Mouse (Mus musculus): ENCODE data around the gene Hp1bp3. TPM values are rescaled to one million over a fixed set of nuclear protein-coding genes. Genes with fewer than 3 reads are reported as not detected.

Hp1bp3 gene
- total RNA-seq, 2 experiments from 2014 or later = 49.4 to 49.6 TPM

DNA sequence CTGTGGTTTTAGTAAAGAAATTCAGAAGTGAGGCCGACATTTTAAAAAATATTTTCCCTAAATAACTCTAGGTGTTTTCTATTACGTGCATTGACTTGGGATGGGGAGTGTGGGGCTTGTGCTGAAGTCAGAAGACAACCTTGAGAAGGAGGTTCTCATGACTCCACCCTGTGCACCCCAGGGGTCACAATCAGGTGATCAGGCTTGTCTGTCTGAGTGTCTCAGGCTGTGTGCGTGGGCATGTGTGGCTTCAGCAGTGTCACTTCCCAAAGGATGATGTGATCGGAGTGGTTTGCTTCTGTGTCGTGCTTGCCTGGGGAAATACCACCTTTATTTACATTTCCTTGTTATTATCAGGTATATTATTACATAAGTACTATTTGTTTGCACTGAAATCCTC is 3.2 kb downstream of the Hp1bp3 start:
- intact Hi-C loops (cut with DNase I; ENCODE audit: low total_unique reads) = no loop called here

DNA sequence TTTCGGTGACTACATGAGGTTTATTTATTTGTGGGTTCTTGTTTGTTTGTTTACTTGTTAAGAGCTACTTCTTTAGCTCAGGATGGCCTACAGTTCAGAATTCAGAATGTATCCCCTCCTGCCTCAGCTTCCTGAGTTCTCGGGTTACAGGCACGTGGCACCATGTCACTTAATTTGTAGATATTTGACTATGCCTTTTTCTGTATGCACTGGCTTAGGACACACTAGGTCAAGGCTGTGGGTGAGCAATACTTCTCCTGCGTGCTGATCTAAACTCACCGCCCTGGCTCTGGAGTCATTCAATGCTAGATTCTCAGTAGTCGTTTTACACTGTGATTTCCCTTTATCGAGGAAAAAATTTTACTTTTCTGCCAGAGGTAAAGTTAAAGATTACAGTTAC is 4.7 kb downstream of the Hp1bp3 start:
- DNase-seq = no peak
- intact Hi-C loops (cut with DNase I; ENCODE audit: low total_unique reads) = no loop called here

More for the DNA sequence above, 3.2 kb downstream of the Hp1bp3 start:
- DNase-seq = no peak

DNA sequence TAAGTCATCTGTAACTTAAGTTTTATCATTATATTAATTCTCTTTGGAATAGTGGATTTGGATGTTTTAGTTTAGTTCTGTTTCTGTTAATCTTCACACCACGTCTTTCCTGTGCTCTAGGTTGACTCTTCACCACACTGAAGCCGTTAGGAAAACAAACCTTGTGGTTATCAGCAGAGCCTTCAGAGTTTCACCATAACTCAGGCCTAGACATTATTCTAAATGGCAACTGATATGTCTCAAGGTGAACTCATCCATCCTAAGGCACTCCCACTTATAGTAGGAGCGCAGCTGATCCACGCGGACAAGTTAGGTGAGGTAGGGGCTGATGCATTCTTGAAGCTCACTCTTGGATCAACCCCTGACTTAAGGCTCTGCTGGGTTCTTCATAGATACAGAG is 5.3 kb downstream of the Hp1bp3 start:
- intact Hi-C loops (cut with DNase I; ENCODE audit: low total_unique reads) = no loop called here
- DNase-seq = no peak

DNA sequence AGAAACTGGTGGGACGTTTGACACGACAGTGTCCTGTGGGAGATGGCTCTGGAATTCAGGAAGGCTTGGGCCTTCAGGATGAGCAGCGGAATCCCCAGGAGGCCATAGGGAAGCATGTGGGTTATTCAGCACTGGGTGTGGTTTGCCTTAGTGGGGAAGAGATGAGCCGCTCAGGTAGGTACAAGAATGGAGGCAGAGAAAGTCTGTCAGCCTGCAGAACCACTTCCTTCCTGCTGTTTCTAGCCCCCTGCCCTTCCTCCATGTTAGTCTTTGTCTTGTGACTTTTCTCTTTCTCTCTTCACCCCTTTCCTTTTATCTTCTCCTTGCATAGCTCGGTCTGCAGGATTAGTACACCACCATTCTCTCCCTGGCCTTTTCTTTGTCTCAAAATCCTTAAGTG is 6.3 kb downstream of the Hp1bp3 start:
- intact Hi-C loops (cut with DNase I; ENCODE audit: low total_unique reads) = no loop called here
- DNase-seq = no peak

DNA sequence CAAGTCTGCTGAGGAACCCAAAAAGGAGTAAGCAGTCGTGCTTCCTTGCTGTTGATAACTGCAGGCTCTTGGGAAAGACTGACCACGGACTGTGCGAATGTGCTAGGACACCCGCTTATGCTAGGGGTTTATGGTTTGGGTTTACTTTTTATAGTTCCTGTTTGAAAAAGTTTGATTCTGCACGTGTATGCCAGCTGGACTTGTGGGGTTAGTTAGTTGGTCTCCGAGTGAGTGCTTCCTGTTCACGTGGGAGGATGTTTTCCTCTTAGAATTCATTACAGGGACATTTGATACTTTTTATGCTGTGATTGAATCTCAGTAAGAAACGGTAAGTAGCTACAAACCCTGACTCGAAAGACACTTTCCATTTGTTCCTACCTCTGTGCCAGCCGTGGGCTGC is 7.5 kb downstream of the Hp1bp3 start:
- DNase-seq = no peak
- intact Hi-C loops (cut with DNase I; ENCODE audit: low total_unique reads) = no loop called here

- DNase-seq = no peak
- intact Hi-C loops (cut with DNase I; ENCODE audit: low total_unique reads) = no loop called here
Measured at GRCm38 (mm10) chr4:138246756-138247665, 30.9 kb downstream of the Hp1bp3 start.

DNA sequence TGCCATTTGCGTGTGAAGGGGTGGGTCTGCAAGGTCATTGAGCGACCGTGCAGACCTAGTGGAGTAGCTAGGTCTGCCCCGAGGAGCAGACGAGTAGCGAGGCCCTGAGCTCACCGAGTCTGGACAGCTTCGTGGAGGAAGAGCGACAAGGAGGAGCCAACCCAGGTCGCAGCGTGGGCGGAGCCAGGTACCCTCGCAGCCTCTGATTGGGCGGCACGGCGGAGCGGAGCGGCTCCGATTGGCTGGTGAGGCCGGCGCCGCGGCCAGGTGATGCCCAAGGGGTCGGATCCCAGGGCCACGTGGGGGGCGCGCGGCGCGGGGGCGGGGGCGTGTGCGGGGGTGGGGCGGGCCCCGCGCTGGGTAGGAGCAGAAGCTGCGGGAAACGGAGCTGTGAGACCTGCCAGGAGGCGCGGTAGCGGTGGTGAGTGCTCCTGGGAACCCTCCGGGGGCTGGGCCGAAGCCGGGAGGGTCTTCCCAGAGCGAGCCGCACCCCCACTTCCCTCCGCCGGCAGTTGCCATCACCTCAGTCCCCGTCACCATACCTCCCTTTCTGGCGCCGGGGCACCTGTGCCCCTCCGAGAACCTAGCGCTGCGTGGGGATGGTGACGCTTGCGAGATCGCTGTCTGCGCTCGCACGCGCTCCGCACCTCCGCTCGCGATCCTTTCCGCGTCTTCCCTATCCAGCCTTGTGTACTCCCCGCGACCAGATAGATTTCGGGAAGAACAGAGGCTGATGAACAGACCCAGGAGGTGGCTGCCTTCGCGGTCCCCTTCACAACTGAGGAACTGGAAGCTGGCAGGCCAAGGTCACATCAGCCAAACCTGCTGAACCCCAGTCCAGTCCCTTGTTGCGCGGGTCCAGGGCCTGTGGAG is 34.2 kb downstream of the Hp1bp3 start, which contains the start of the genes Sh2d5 and Kif17:
Sh2d5 (plus strand) TSS at position 316 of the 873 bp plus-strand sequence.
Kif17 (plus strand) TSS at position 348 of the 873 bp plus-strand sequence.
- DNase-seq = peak; percentile 46
- intact Hi-C loops (cut with DNase I; ENCODE audit: low total_unique reads) = no loop called here

- intact Hi-C loops (cut with DNase I; ENCODE audit: low total_unique reads) = no loop called here
- DNase-seq = no peak
Measured at GRCm38 (mm10) chr4:138251819-138252218, 35.7 kb downstream of the Hp1bp3 start.

GRCm38 (mm10) chr4:138252231-138252630 is 36.1 kb downstream of the Hp1bp3 start:
- DNase-seq = no peak
- intact Hi-C loops (cut with DNase I; ENCODE audit: low total_unique reads) = no loop called here

GRCm38 (mm10) chr4:138257116-138257687 is 41.1 kb downstream of the Hp1bp3 start:
- no peak for DNase-seq
- intact Hi-C loops (cut with DNase I; ENCODE audit: low total_unique reads) = no loop called here

GRCm38 (mm10) chr4:138258663-138259062 is 42.6 kb downstream of the Hp1bp3 start:
- intact Hi-C loops (cut with DNase I; ENCODE audit: low total_unique reads) = no loop called here
- DNase-seq = no peak

GRCm38 (mm10) chr4:138259482-138259881 is 43.4 kb downstream of the Hp1bp3 start:
- intact Hi-C loops (cut with DNase I; ENCODE audit: low total_unique reads) = no loop called here
- DNase-seq = peak; percentile 4

DNA sequence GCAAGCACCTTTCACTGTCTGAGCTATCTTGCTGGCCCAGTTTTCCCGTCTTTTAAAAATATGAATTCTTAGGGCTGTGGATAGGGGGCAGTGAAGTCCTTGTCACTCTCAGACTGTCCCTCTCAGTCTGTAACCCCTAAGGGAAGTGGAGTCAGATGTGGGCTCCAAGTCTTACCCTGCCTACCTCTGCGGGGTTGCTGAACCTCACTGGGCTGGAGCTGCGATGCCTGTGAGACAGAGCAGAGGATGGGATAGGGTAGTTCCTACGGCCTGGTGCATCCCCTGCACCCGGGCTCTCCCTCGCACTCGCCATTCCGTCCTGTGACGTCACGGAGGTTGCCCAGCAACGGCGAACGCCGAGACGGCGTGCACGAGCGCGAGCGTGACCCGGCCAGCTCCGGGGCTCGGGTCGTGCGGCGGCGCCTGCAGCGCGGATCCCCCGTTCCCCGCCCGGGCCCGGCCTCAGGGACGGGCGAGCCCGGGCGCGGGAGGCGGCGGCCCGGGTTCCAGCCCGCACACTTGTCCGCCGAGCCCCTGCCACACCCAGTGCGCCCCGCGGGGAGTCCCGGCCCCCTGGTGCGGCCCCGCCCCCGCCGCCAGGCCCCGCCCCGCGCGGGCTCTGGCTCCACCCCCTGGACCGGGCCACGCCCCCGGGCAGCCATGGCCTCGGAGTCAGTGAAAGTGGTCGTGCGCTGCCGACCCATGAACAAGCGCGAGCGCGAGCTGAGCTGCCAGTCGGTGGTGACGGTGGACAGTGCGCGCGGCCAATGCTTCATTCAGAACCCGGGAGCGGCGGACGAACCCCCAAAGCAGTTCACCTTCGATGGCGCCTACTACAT is 46.0 kb downstream of the Hp1bp3 start:
- intact Hi-C loops (cut with DNase I; ENCODE audit: low total_unique reads) = no loop called here
- DNase-seq = peak; percentile 86

GRCm38 (mm10) chr4:138267869-138268268 is 51.8 kb downstream of the Hp1bp3 start:
- DNase-seq = no peak
- intact Hi-C loops (cut with DNase I; ENCODE audit: low total_unique reads) = no loop called here

- intact Hi-C loops (cut with DNase I; ENCODE audit: low total_unique reads) = no loop called here
- peak; percentile 41 for DNase-seq
Measured at GRCm38 (mm10) chr4:138272011-138272997, 56.2 kb downstream of the Hp1bp3 start.

- intact Hi-C loops (cut with DNase I; ENCODE audit: low total_unique reads) = no loop called here
- no peak for DNase-seq
Measured at GRCm38 (mm10) chr4:138278346-138278745, 62.2 kb downstream of the Hp1bp3 start.

DNA sequence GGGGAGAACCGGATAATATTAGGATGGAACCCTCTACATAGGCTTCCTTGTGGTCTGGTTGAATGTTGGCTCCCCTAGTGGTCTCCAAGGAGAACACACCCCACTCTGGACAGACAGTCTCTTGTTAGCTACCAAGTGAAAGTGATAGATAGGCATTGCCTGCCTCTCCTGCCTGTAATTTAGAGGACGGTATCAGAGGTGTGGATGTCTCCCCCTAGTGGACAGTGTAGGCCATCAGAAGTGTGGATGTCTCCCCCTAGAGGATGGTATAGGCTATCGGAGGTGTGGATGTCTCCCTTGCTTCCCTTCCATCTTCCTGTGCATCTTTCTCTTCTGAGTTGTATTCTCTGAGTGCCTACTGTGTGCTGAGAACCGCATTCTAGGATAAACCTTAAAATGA is 66.7 kb downstream of the Hp1bp3 start:
- peak; percentile 35 for DNase-seq

DNA sequence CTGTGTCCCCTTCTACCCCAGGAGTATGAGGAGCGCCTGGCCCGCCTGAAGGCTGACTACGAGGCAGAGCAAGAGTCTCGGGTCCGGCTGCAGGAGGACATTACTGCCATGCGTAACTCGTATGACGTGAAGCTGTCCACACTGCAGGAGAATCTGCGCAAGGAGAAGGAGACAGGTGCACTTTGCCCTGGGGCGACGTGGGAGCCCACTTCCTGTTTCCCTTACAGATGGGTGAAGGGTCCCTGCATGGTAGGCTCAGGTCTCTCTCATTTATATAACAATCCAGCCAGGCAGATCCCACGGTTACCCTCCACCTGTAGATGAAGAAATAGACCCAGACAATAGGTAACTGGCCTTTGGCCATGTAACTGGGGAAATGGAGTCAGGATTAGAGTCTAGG is 70.3 kb downstream of the Hp1bp3 start:
- intact Hi-C loops (cut with DNase I; ENCODE audit: low total_unique reads) = no loop called here
- DNase-seq = no peak

More for the DNA sequence above, 66.7 kb downstream of the Hp1bp3 start:
- intact Hi-C loops (cut with DNase I; ENCODE audit: low total_unique reads) = no loop called here

All from gastrocnemius, postnatal 14 days (tissue).